Mouse (Mus musculus): ENCODE results near the gene Evi2a. TPM values are rescaled to one million over a fixed set of nuclear protein-coding genes. Genes with fewer than 3 reads are reported as not detected.

Evi2a gene
- 10 to 100 TPM; 21.6 to 22.8 TPM for total RNA-seq (2021)

- DNase-seq, result peak in 1 of 2 experiments; percentile 24
Observed at GRCm38 (mm10) chr11:79530333-79530761, at the start of gene Evi2a, which contains the start of gene Evi2. TSS of gene Evi2a (minus strand) at chr11:79530609. TSS of gene Evi2 (minus strand) at chr11:79530589.

- peak; percentile 49 to 80 for DNase-seq
Observed at GRCm38 (mm10) chr11:79577741-79578140, 47.3 kb upstream of the Evi2a start.

GRCm38 (mm10) chr11:79575383-79576073 is 45.1 kb upstream of the Evi2a start:
- DNase-seq, result no peak

- no peak for DNase-seq
Observed at GRCm38 (mm10) chr11:79573836-79574235, 43.4 kb upstream of the Evi2a start.

GRCm38 (mm10) chr11:79570319-79570718 is 39.9 kb upstream of the Evi2a start:
- no peak for DNase-seq

GRCm38 (mm10) chr11:79568197-79568911 is 37.9 kb upstream of the Evi2a start:
- no peak for DNase-seq

- DNase-seq, result no peak
Observed at GRCm38 (mm10) chr11:79566947-79567346, 36.5 kb upstream of the Evi2a start.

- no peak for DNase-seq
Observed at GRCm38 (mm10) chr11:79563493-79563892, 33.1 kb upstream of the Evi2a start.

GRCm38 (mm10) chr11:79560536-79560935 is 30.1 kb upstream of the Evi2a start:
- DNase-seq, result no peak

- DNase-seq, result no peak
Observed at GRCm38 (mm10) chr11:79552622-79553021, 22.2 kb upstream of the Evi2a start.

- no peak for DNase-seq
Observed at GRCm38 (mm10) chr11:79536293-79536692, 5.9 kb upstream of the Evi2a start.

- no peak for DNase-seq
Observed at GRCm38 (mm10) chr11:79535554-79535953, 5.1 kb upstream of the Evi2a start.

GRCm38 (mm10) chr11:79533950-79534690 is 3.7 kb upstream of the Evi2a start:
- DNase-seq, result peak in 1 of 2 experiments; percentile 19

- DNase-seq, result no peak
Observed at GRCm38 (mm10) chr11:79533311-79533710, 2.9 kb upstream of the Evi2a start.

- DNase-seq, result no peak
Observed at GRCm38 (mm10) chr11:79531485-79531884, 1.1 kb upstream of the Evi2a start.

- no peak for DNase-seq
Observed at GRCm38 (mm10) chr11:79530774-79531173, 365 bp upstream of the Evi2a start.

GRCm38 (mm10) chr11:79529736-79530135 is 673 bp downstream of the Evi2a start:
- no peak for DNase-seq

- DNase-seq, result no peak
Observed at GRCm38 (mm10) chr11:79529226-79529625, 1.2 kb downstream of the Evi2a start.

- no peak for DNase-seq
Observed at GRCm38 (mm10) chr11:79528601-79529000, 1.8 kb downstream of the Evi2a start.

- DNase-seq, result no peak
Observed at GRCm38 (mm10) chr11:79527739-79528384, 2.5 kb downstream of the Evi2a start.

GRCm38 (mm10) chr11:79527015-79527738 is 3.2 kb downstream of the Evi2a start:
- DNase-seq, result no peak

- DNase-seq, result no peak
Observed at GRCm38 (mm10) chr11:79526549-79526948, 3.9 kb downstream of the Evi2a start.
